Mouse (Mus musculus) ES-E14 (cell line): ENCODE measurements around the gene Pdlim3. TPM values are rescaled to one million over a fixed set of nuclear protein-coding genes. Genes with fewer than 3 reads are reported as not detected.

Source experiments
- DNase-seq: peaks from one replicate; pipeline ENCODE4 v3.0.0-alpha.2; 2013; ENCODE audit warnings: low read depth, low spot score
- H3K27ac ChIP-seq: 2 replicates; pipeline ENCODE4 v1.5.1; 2012; ENCODE audit warnings: low read depth, mild to moderate bottlenecking, low read length, moderate library complexity, mixed read lengths; ENCODE audit not compliant: poor library complexity, insufficient read depth, severe bottlenecking
- H3K36me3 ChIP-seq: 2 replicates; pipeline ENCODE4 v1.6.1; 2012; ENCODE audit warnings: mild to moderate bottlenecking, low read length, moderate library complexity, mixed read lengths; ENCODE audit not compliant: control insufficient read depth, poor library complexity, insufficient read depth, severe bottlenecking
- H3K4me1 ChIP-seq, 2 experiments: fragments of 150-350 bp in 1 of 2; sonication (generic) in 1 of 2; 2 replicates each; pipeline ENCODE4 v1.6.1; 2012; ENCODE audit warnings: low read length in 2 of 2, mild to moderate bottlenecking in 1 of 2, mixed read lengths in 1 of 2; ENCODE audit not compliant: control insufficient read depth in 2 of 2, insufficient read depth in 2 of 2, poor library complexity in 1 of 2
- H3K4me3 ChIP-seq, 2 experiments: fragments of 150-350 bp in 1 of 2; sonication (generic) in 1 of 2; 2 replicates each; pipeline ENCODE4 v1.5.1; 2012; ENCODE audit warnings: low read length in 2 of 2, low read depth in 1 of 2, mild to moderate bottlenecking in 1 of 2, mixed read lengths in 1 of 2; ENCODE audit not compliant: insufficient read depth in 1 of 2, poor library complexity in 1 of 2, severe bottlenecking in 1 of 2
- H3K9ac ChIP-seq: 2 replicates; pipeline ENCODE4 v1.6.1; 2012; ENCODE audit warnings: low read depth, mild to moderate bottlenecking, low read length, mixed read lengths; ENCODE audit not compliant: poor library complexity, insufficient read depth, severe bottlenecking
- H3K9me3 ChIP-seq: fragments of 150-350 bp; sonication (generic); 2 replicates; pipeline ENCODE4 v1.6.1; 2012; ENCODE audit warnings: low read depth, mild to moderate bottlenecking, low read length; ENCODE audit not compliant: control insufficient read depth, insufficient read depth
- CHD2 ChIP-seq: IDR thresholded peaks from 2 replicates; pipeline ENCODE4 v1.6.1; 2014; ENCODE audit warnings: mild to moderate bottlenecking, low read depth, low read length, inconsistent platforms
- HCFC1 ChIP-seq: IDR thresholded peaks from 2 replicates; pipeline ENCODE4 v1.6.1; 2012; ENCODE audit warnings: low read length, inconsistent platforms, borderline replicate concordance; ENCODE audit not compliant: insufficient read depth
- MAFK ChIP-seq: IDR thresholded peaks from 2 replicates; pipeline ENCODE4 v1.6.1; 2014; ENCODE audit warnings: mild to moderate bottlenecking, low read depth, low read length, inconsistent platforms; ENCODE audit not compliant: insufficient read depth
- ZC3H11A ChIP-seq: IDR thresholded peaks from 2 replicates; pipeline ENCODE4 v1.6.1; 2012; ENCODE audit warnings: low read depth, mild to moderate bottlenecking, inconsistent platforms, low read length, borderline replicate concordance
- ZNF384 ChIP-seq: IDR thresholded peaks from 2 replicates; pipeline ENCODE4 v1.6.1; 2012; ENCODE audit warnings: low read depth, low read length, inconsistent platforms
- in situ Hi-C, 2 experiments: fragments of 600-800 bp; cut with MboI; formaldehyde crosslinking; loops; one replicate each; pipeline ENCODE4 v1.15.1; 2025; ENCODE audit warnings: low sequenced_read_pairs in 2 of 2, inconsistent platforms in 1 of 2; ENCODE audit not compliant: unreplicated experiment in 2 of 2
- total RNA-seq: library from RNA; depleted of rRNA; stranded (reverse); fragments of 300-350 nt; gene quantifications from 2 replicates; pipeline ENCODE4 v1.2.3, GENCODE M21; 2012

Gene Pdlim3
- total RNA-seq, 1 experiment = 3.7 TPM

DNA sequence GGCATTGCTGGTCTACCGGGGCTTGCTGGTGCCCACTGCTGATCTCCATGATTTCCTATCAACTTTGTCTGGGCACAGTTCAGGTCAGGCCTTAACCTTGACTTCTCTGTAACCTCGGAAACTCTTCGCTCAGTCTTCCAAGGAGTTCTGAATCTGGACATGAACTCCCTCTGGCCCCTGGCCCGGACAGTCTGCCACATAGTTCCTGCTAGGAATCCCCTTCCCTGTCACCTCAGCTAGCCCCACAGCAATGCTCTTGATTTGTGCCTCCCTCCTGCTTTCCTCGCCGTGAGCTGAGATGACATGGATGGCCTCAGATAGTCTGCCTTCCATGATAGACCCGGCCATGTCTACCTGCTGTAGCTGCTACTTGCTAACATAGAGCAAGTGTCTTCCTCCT, 35.1 kb downstream of the Pdlim3 start:
- no peaks in the 10 kb centered on the region for H3K9me3 ChIP-seq
- in situ Hi-C loops = no loop called here
- no peak overlapping the region for H3K9ac ChIP-seq
- no peaks in the 10 kb centered on the region for H3K36me3 ChIP-seq
- H3K4me3 ChIP-seq = no peak overlapping the region
- no peak for TF ChIP-seq ZNF384
- no peak for TF ChIP-seq MAFK
- TF ChIP-seq ZC3H11A = no peak
- no peak for TF ChIP-seq HCFC1
- no peak for TF ChIP-seq CHD2
- no peak overlapping the region for H3K27ac ChIP-seq
- no peak for DNase-seq
- peaks cover 0 to 3% of the 10 kb centered on the region in 2 experiments; a peak in 1 of 4 replicates for H3K4me1 ChIP-seq

DNA sequence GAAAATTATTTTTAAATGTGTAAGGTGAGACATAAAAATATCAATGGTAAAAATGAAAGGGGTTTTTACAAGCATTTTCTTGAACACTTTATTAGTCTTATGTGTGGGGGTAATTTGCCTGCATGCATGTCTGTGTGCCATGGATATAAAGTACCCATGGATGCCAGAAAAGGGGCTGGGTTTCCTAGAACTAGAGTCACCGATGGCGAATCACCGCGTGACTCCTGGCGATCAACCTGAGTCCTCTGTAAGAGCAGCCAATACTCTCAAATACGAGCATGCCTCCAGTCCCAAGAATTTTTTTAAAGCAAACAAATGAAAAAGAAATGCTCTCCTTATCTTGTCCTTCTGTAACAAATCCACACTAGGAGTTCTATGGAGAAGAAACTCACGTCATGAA, 36.9 kb downstream of the Pdlim3 start:
- Histone ChIP-seq H3K4me1 (peaks cover 0 to 3% of the 10 kb centered on the region in 2 experiments; a peak in 1 of 4 replicates), H3K4me3 (no peak overlapping the region), H3K27ac (no peak overlapping the region), H3K9ac (no peak overlapping the region), H3K36me3 (no peaks in the 10 kb centered on the region), H3K9me3 (no peaks in the 10 kb centered on the region)
- no peak for DNase-seq
- TF ChIP-seq CHD2 (no peak), ZNF384 (no peak), HCFC1 (no peak), MAFK (no peak), ZC3H11A (no peak)
- in situ Hi-C loops = no loop called here

DNA sequence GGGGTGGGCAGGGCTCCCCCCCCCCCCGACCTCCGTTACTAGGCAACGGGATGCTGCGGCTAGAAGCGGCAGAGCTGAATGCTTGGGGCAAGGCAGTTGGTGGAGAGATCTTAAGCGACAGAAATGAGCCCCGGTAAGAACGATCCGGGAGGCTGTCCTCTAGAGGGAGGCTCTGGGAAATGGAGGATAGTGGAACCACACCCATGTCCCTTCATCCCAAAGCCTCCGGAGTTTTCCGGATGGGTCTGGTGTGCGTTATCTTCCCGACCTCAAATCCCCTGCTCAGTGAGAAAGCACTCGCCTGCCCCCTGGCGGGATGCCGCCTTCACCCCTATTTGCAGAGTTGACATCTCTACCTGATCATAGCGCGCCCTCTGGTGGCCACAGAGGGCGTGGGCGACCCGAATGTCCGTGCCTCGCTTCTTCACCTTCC, 49.3 kb downstream of the Pdlim3 start, which contains the start of gene Ccdc110:
TSS of gene Ccdc110 (plus strand) at position 38 of the 433 bp plus-strand sequence.
- Histone ChIP-seq H3K27ac (no peak within 1 kb of the TSS), H3K36me3 (no peaks in the 10 kb centered on the region; the same call in 1 of the 2 replicates), H3K4me3 (no peak within 1 kb of the TSS), H3K9ac (no peak within 1 kb of the TSS), H3K9me3 (no peaks in the 10 kb centered on the region), H3K4me1 (no peaks in the 10 kb centered on the region)
- in situ Hi-C loops = loop anchor here (5.0 to 10.0 kb wide), 4 partner anchors 120 to 482 kb away; no protein-coding TSS in a partner anchor
- DNase-seq = peak; percentile 94
- TF ChIP-seq ZC3H11A (peak; percentile 100), MAFK (no peak)

DNA sequence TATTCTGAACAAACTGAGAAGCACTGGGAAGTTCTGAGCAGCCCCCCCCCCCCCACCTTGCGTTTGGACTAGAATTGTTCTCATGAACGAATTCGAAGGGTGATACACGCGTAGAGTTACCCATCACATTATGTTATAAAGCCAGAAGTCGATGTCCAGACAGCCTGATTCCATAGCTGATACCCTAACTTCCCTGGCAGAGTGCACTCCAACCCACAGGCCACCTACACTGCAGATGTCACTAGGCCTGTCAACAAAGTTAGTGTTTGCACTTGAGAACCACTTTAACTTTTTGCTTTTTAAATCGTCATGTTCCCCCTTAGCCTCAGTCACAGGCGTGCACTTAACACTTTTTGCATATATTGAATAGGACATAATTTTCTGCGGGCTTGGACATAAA, 51.7 kb downstream of the Pdlim3 start:
- H3K9ac ChIP-seq = no peak overlapping the region
- no peaks in the 10 kb centered on the region for H3K9me3 ChIP-seq
- no peaks in the 10 kb centered on the region for H3K4me1 ChIP-seq
- no peak for DNase-seq
- H3K4me3 ChIP-seq = no peak overlapping the region
- H3K36me3 ChIP-seq = no peaks in the 10 kb centered on the region; the same call in 1 of the 2 replicates
- H3K27ac ChIP-seq = no peak overlapping the region
- in situ Hi-C loops = loop anchor here (10.0 kb wide), 3 partner anchors 122 to 482 kb away; no protein-coding TSS in a partner anchor
- no peak for TF ChIP-seq CHD2
- no peak for TF ChIP-seq ZNF384
- no peak for TF ChIP-seq ZC3H11A
- TF ChIP-seq HCFC1 = no peak
- no peak for TF ChIP-seq MAFK

DNA sequence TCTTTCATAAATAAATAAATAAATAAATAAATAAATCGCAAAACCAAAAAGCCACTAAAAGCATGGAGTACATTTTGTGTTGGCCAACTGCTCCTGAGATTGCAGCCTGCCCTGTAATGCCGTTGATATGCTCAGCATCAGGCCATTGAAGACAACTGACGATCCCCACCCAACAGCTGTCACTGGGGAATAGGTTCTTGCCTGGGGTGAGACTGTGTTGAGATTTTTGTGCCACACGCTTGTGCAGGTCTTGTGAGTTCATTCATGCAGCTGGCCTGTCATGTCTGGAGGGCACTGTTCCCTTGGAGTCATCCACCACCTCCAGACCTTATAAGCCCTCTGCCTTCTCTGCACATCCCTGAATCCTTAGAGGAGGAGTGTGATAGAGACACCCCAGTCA, 61.0 kb downstream of the Pdlim3 start:
- no peak for DNase-seq
- Histone ChIP-seq H3K9ac (no peak overlapping the region), H3K36me3 (no peaks in the 10 kb centered on the region), H3K27ac (no peak overlapping the region), H3K4me1 (no peaks in the 10 kb centered on the region), H3K9me3 (no peaks in the 10 kb centered on the region), H3K4me3 (no peak overlapping the region)
- in situ Hi-C loops = no loop called here
- no peak for TF ChIP-seq ZC3H11A
- no peak for TF ChIP-seq MAFK
- TF ChIP-seq CHD2 = no peak
- no peak for TF ChIP-seq ZNF384
- no peak for TF ChIP-seq HCFC1
